Mouse (Mus musculus): ENCODE measurements around the gene 1700001J03Rik.
A peak's percentile ranks its signal among the peaks of the same experiment; 100 is the strongest.
"Not testable (repeated sequence)": the region's sequence is repeated elsewhere in the genome, so short reads cannot be mapped to it uniquely, and the experiment has no call there.

The 1700001J03Rik gene

GRCm38 (mm10) chr5:146187441-146187840 lies 2.3 kb upstream of the 1700001J03Rik start:
- DNase-seq: peak; percentile 39

DNA sequence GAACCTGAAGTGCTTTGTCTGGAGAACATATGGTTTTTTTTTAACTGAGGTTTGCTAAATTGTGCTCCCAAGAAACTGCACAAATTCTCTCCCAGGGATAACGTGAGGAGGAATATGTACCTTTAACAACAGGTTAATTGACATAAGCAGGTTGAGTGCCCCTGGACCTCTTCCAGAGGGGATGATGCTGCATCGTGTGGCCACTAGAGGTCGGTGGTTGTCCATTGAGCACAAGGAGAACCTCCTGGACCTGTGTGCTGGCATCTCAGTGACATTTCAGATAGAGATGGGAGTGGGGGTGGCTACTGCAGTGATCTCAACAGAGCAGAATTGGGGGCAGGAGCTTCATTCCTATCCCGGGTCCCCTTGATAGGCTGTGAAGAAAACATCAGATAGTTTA lies 12.4 kb downstream of the 1700001J03Rik start:
- DNase-seq: not testable (repeated sequence)

GRCm38 (mm10) chr5:146170621-146171020 lies 14.5 kb downstream of the 1700001J03Rik start, which contains the start of gene Gm6309:
Gene Gm6309, minus strand, starts transcription at chr5:146170721.
- not testable (repeated sequence) for DNase-seq

- not testable (repeated sequence) for DNase-seq
Observed at GRCm38 (mm10) chr5:146160439-146160838, 24.7 kb downstream of the 1700001J03Rik start, which contains the start of gene Gm5565. Gene Gm5565, minus strand, starts transcription at chr5:146160539.

DNA sequence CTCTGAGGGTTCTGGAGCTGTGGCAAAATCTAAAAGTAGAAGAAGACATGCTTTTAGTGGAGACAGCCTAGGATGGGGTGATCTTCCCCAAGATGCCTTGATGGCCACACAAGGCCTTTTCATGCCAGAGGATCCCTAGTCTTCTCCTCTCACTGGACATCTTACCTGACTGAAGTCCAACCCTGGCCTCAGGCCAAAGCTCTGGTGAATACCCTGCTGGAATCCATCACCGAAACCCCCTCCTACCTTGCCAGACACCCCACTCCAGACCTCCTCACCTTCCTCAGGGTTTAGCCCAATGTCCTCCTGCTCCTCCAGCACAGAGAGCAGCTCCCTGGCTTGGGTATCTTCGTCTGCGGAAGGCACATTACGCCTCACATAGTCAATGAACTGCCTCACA lies 26.8 kb downstream of the 1700001J03Rik start:
- DNase-seq: not testable (repeated sequence)

DNA sequence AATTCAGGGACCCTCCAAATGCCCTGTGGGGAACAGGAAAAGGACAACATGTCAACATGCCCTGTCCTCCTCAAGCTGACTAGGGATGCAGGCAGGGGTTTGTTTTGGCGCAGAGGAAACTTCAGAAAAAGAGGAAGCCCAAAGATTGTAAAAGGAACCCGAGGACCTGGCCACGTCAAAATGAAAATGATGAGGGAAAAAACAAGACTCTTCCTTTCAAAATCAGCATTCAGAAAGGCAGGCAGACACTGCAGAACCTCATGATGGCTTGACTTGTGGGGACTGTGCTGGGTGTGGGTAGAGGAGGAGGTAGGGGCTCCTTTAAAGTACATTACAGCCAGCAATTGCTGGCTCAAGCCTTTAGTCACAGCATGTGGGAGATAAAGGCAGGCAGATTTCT lies 34.6 kb downstream of the 1700001J03Rik start:
- DNase-seq: no peak

GRCm38 (mm10) chr5:146147903-146148302 lies 37.2 kb downstream of the 1700001J03Rik start:
- DNase-seq: peak; percentile 24

All from embryo, embryonic 11 days (tissue).